Mouse (Mus musculus) adrenal gland, adult 8-10 months (tissue): ENCODE measurements around the gene Ttc28. TPM values are rescaled to one million over a fixed set of nuclear protein-coding genes. Genes with fewer than 3 reads are reported as not detected.
A peak's percentile ranks its signal among the peaks of the same experiment; 100 is the strongest.

Source experiments
- DNase-seq: peaks from one replicate; pipeline ENCODE4 v3.0.0; 2022
- microRNA-seq, 2 experiments: library from miRNA; unstranded; fragments of <30 nt; microRNA quantifications; one replicate each; pipeline ENCODE4 v1.2.0; 2022
- total RNA-seq, 4 experiments: library from RNA; stranded (reverse); gene quantifications; 2 replicates each; pipeline ENCODE4 v1.2.4; 2022

Ttc28 gene
- total RNA-seq, 4 experiments from 2014 or later, result 21.2 to 36.3 (median 29.8) TPM

GRCm38 (mm10) chr5:111291639-111292038 is 412.0 kb downstream of the Ttc28 start:
- no peak for DNase-seq

GRCm38 (mm10) chr5:111297801-111298200 is 418.2 kb downstream of the Ttc28 start:
- no peak for DNase-seq

- DNase-seq, result no peak
Measured at GRCm38 (mm10) chr5:111298706-111299105, 419.1 kb downstream of the Ttc28 start.

GRCm38 (mm10) chr5:111300776-111301175 is 421.2 kb downstream of the Ttc28 start:
- DNase-seq, result no peak

GRCm38 (mm10) chr5:111301736-111302135 is 422.1 kb downstream of the Ttc28 start:
- no peak for DNase-seq

- DNase-seq, result no peak
Measured at GRCm38 (mm10) chr5:111304730-111305129, 425.1 kb downstream of the Ttc28 start.

- DNase-seq, result no peak
Measured at GRCm38 (mm10) chr5:111310185-111310584, 430.6 kb downstream of the Ttc28 start.

- no peak for DNase-seq
Measured at GRCm38 (mm10) chr5:111313833-111314232, 434.2 kb downstream of the Ttc28 start.

- no peak for DNase-seq
Measured at GRCm38 (mm10) chr5:111315061-111315460, 435.5 kb downstream of the Ttc28 start.

GRCm38 (mm10) chr5:111317526-111317925 is 437.9 kb downstream of the Ttc28 start:
- no peak for DNase-seq

- no peak for DNase-seq
Measured at GRCm38 (mm10) chr5:111318946-111319345, 439.3 kb downstream of the Ttc28 start.

- DNase-seq, result no peak
Measured at GRCm38 (mm10) chr5:111325813-111326212, 446.2 kb downstream of the Ttc28 start.

GRCm38 (mm10) chr5:111327420-111327819 is 447.8 kb downstream of the Ttc28 start:
- DNase-seq, result no peak

- no peak for DNase-seq
Measured at GRCm38 (mm10) chr5:111329782-111330416, 450.3 kb downstream of the Ttc28 start.

GRCm38 (mm10) chr5:111330417-111331098 is 451.0 kb downstream of the Ttc28 start, which contains the start of gene Pitpnb:
TSS of gene Pitpnb (plus strand) at chr5:111330763.
- DNase-seq, result peak; percentile 97

- no peak for DNase-seq
Measured at GRCm38 (mm10) chr5:111331099-111331435, 451.5 kb downstream of the Ttc28 start.

- DNase-seq, result no peak
Measured at GRCm38 (mm10) chr5:111335939-111336691, 456.5 kb downstream of the Ttc28 start.

Small RNA genes within 50 kb of the gene (microRNA-seq; reads per million reads assigned to microRNA genes)
- 5.0 to 11.4 reads per million in 2 experiments for gene Mir701

Other genes with a start within 250 kb of the Ttc28 start
- gene Noc4l, start 226.4 kb upstream of the Ttc28 start, total RNA-seq, result 10 to 100 TPM; 16.0 to 22.6 (median 19.0) TPM
- 10 to 100 TPM; 24.3 to 30.8 (median 26.9) TPM for gene Ddx51, start 226.4 kb upstream of the Ttc28 start, total RNA-seq
- gene Ep400, start 109.1 kb upstream of the Ttc28 start, total RNA-seq, result 100 to 1,000 TPM in 1 of 4 experiments, 10 to 100 TPM in 3; 82.2 to 134 (median 91.6) TPM
- gene Pus1, start 99.1 kb upstream of the Ttc28 start, total RNA-seq, result 10 to 100 TPM; 46.4 to 55.9 (median 51.5) TPM
- gene Ulk1, start 69.7 kb upstream of the Ttc28 start, total RNA-seq, result 10 to 100 TPM; 43.6 to 64.1 (median 57.3) TPM
- gene Hscb, start 40.0 kb upstream of the Ttc28 start, total RNA-seq, result 10 to 100 TPM; 12.5 to 22.0 (median 17.0) TPM
- gene Chek2, start 39.8 kb upstream of the Ttc28 start, total RNA-seq, result 1 to 10 TPM; 4.2 to 5.6 (median 4.7) TPM